Mouse (Mus musculus) frontal cortex, adult (tissue): ENCODE measurements around the gene Arntl2.
"Not testable (repeated sequence)": the region's sequence is repeated elsewhere in the genome, so short reads cannot be mapped to it uniquely, and the experiment has no call there.

Source experiments
- ATAC-seq: cut with Nextera tagmentation; 2 replicates; pipeline ENCODE4 v1.9.2; 2017; ENCODE audit warnings: mild to moderate bottlenecking, moderate library complexity, mixed read lengths; ENCODE audit not compliant: low TSS enrichment

Arntl2 gene

GRCm38 (mm10) chr6:146795924-146796545, at the start of gene Arntl2:
TSS of gene Arntl2 (plus strand) at chr6:146796055.
- peak; percentile 96 for ATAC-seq

GRCm38 (mm10) chr6:146746577-146746976, 49.3 kb upstream of the Arntl2 start:
- peak; percentile 32 for ATAC-seq

- no peak for ATAC-seq
These were observed 48.8 kb upstream of the Arntl2 start for GRCm38 (mm10) chr6:146747057-146747456.

GRCm38 (mm10) chr6:146748271-146748670, 47.6 kb upstream of the Arntl2 start:
- no peak for ATAC-seq

- no peak for ATAC-seq
These were observed 44.2 kb upstream of the Arntl2 start for GRCm38 (mm10) chr6:146751671-146752070.

- no peak for ATAC-seq
These were observed 43.7 kb upstream of the Arntl2 start for GRCm38 (mm10) chr6:146752178-146752577.

GRCm38 (mm10) chr6:146752612-146753011, 43.2 kb upstream of the Arntl2 start:
- ATAC-seq: no peak

- ATAC-seq: no peak
These were observed 42.2 kb upstream of the Arntl2 start for GRCm38 (mm10) chr6:146753560-146754160.

GRCm38 (mm10) chr6:146755136-146755535, 40.7 kb upstream of the Arntl2 start:
- no peak for ATAC-seq

- ATAC-seq: no peak
These were observed 40.2 kb upstream of the Arntl2 start for GRCm38 (mm10) chr6:146755679-146756078.

GRCm38 (mm10) chr6:146759027-146759426, 36.8 kb upstream of the Arntl2 start:
- ATAC-seq: no peak

GRCm38 (mm10) chr6:146760022-146760421, 35.8 kb upstream of the Arntl2 start:
- ATAC-seq: no peak

GRCm38 (mm10) chr6:146760736-146761135, 35.1 kb upstream of the Arntl2 start:
- ATAC-seq: no peak

- no peak for ATAC-seq
These were observed 33.5 kb upstream of the Arntl2 start for GRCm38 (mm10) chr6:146762264-146762898.

GRCm38 (mm10) chr6:146764593-146764992, 31.3 kb upstream of the Arntl2 start:
- ATAC-seq: no peak

- no peak for ATAC-seq
These were observed 30.6 kb upstream of the Arntl2 start for GRCm38 (mm10) chr6:146765270-146765669.

- 0 out of 2 replicates have a peak, but pooled peaks have one; percentile 9 for ATAC-seq
These were observed 26.9 kb upstream of the Arntl2 start for GRCm38 (mm10) chr6:146768813-146769404.

- no peak for ATAC-seq
These were observed 25.7 kb upstream of the Arntl2 start for GRCm38 (mm10) chr6:146770005-146770745.

- no peak for ATAC-seq
These were observed 25.0 kb upstream of the Arntl2 start for GRCm38 (mm10) chr6:146770808-146771207.

- not testable (repeated sequence) for ATAC-seq
These were observed 20.0 kb upstream of the Arntl2 start for GRCm38 (mm10) chr6:146775864-146776263.

- ATAC-seq: no peak
These were observed 19.1 kb upstream of the Arntl2 start for GRCm38 (mm10) chr6:146776610-146777389.
